Mouse (Mus musculus) gastrocnemius, adult 18-20 months (tissue): ENCODE data around the gene Bloc1s4. TPM values are rescaled to one million over a fixed set of nuclear protein-coding genes. Genes with fewer than 3 reads are reported as not detected.

Experiments
- DNase-seq: peaks from one replicate; pipeline ENCODE4 v3.0.0; 2021; ENCODE audit warnings: low spot score
- total RNA-seq, 2 experiments: library from RNA; stranded (reverse); gene quantifications; 2 replicates each; pipeline ENCODE4 v1.2.3; 2021

Bloc1s4 gene
- total RNA-seq, 2 experiments from 2014 or later: 9.4 to 10.1 TPM

DNA sequence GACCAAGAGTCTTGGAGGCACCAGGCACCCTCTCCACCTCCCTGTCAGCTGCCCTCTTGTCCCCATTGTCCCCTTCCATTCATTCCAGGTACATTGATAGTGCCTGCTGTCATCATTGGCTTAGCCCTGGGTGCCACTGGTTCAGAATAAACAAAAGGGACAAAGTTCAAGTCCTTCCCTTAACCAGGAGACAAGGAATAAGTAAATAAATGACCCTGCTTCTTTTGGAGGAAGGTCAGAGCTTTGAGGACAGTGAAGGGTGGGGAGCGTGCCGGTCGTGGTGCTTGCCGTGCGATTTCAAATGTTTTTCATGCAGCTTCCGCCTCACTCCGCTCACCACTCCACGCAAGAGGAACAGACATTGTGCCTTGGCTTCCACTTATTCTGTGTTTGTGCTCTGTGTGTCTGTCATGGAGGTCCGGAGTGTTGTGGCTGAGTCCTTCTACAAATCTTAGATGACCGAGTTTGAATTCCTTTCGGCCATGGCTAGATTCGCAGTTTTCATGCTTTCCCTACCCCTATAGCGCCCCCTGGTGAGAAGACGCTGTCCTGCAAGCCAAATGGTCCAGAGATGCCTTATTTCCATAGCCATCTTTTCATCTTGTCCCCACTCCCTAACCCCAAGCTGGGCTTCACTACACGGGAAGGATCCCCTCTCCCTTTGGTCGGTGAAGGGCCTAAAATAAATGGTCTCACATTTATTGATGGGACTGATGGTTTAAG lies 6.2 kb downstream of the Bloc1s4 start:
- peak; percentile 87 for DNase-seq

DNA sequence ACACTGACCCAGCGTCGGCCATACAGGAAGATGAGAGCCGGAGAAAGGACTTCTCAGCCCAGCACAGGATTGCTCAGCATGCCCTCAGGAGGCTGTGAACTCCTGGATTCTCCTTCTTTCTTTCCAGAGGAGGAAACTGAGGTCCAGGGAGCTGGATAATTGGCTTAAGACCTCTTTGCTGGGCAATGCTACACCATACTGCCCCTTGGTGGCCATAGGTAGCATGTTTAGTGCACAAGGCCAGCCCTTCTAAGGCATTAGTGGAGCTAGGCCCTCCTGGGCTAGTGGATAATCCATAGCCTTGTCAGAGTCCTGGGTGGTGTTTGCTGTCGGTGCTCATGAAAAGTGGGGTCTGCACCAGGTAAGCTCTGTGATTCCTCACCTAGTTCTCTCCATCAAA lies 8.6 kb downstream of the Bloc1s4 start:
- peak; percentile 59 for DNase-seq

DNA sequence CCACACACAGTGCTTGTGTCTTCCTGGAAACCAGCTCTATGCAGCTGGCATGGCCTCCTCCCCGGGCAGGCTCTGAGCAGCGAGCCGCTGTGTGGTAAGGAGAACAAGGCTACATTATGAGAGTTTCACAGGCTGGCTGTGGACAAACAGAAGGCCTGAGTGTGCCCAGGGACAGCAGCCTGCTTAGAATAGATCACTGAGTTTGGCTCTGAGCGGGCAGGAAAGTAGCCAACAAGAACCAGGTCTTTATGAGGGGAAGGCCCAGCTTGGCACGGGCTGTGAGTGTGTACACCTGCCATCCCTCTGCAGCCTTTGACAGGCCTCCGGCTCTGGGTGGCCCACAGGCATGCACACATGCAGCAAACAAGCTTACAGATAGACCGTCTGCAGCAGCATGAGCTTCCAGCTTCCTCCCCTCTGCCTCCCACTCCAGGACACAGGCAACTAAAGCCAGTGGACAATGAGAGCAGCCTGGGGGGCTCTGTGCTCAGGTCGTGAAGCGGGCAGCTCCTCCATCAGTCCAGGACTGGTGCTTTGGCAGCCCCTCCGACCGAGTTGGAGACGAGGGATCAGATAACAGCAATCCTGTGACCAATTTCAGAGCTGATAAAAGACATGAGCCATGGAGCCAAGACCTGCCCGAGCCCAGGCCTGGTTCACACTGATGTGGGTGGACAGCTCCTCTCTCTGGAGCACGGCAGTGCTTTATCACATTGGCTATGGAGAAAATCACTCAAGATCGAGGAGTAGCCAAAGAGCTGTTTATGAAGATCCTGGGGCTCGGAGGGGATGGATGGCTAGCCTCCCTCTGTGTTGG lies 9.4 kb downstream of the Bloc1s4 start:
- DNase-seq: peak; percentile 77

DNA sequence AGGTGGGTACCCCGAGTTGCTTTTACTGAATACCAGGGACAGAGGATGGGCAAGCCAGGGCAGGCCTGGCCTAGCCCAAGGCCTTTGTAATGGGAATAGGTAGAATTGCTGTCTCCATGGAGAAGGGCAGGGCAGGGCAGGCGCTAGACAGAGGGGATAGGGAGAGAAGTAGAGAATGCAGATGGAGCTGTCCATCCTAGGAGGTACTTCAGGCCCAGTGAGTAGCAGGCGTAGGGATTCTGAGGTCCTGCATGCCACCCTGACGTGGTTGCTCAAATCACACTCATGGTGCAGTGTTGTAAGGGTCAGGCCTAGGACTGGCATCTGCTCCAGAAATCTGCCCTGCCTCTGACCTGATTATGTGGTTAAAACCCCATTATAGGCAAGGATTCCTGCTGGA lies 10.7 kb downstream of the Bloc1s4 start:
- DNase-seq: no peak

DNA sequence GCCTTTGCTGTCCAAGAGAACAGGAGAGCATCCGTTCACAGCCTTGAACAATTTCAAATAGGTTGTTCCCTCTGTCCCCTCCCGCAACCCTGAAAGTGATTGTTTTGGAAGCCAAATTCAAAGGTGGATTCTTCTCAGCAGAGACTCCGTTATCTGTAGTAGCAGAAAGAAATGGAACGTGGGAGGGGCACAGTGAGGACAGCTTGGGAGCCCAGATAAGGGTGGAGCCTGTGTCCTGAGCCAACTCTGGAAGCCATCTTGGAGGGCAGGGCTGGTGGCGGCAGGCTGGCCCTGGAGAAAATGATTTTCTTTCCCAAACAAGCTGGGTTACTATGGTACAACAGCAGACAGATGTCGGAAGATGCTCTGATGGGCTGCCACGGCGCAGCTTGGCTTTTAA lies 12.4 kb downstream of the Bloc1s4 start:
- DNase-seq: no peak

DNA sequence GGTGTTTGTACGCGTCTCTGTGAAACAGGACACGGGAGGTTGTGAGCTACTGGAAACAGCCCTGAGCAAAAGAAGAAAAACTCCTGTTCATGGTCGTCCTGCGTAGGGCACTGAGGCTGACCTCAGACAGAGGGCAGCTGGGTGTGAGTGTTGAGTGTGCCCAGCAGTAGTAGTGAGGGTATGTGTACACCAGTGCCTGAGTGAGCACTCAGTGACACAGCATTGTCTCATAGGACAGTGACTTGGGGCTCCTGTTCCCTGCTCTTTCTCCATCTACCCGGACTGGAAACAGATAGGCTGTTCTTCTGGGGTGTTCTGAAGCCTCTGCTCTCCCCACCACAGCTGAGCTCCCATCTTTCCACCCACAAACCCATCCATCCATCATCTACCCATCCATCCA lies 13.3 kb downstream of the Bloc1s4 start:
- no peak for DNase-seq

DNA sequence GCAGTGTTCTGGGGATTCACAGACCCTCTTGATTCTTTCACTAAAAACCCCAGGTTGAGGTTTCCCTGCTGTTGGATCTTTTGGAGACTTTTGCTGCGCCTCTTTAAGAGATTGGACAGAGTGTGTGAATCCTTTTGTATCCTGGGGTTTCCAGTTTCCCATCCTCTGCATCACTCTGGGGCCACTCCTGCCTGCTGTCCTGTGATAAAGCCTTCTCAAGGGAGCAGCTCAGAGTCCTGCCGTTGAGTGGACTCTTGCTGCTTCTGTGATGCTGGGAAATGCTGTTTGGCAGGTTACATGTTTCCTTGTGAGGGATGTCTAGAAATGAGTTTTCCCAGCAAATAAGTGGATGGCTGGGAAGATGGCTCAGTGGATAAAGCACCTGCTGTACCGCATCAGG lies 15.0 kb downstream of the Bloc1s4 start:
- no peak for DNase-seq

DNA sequence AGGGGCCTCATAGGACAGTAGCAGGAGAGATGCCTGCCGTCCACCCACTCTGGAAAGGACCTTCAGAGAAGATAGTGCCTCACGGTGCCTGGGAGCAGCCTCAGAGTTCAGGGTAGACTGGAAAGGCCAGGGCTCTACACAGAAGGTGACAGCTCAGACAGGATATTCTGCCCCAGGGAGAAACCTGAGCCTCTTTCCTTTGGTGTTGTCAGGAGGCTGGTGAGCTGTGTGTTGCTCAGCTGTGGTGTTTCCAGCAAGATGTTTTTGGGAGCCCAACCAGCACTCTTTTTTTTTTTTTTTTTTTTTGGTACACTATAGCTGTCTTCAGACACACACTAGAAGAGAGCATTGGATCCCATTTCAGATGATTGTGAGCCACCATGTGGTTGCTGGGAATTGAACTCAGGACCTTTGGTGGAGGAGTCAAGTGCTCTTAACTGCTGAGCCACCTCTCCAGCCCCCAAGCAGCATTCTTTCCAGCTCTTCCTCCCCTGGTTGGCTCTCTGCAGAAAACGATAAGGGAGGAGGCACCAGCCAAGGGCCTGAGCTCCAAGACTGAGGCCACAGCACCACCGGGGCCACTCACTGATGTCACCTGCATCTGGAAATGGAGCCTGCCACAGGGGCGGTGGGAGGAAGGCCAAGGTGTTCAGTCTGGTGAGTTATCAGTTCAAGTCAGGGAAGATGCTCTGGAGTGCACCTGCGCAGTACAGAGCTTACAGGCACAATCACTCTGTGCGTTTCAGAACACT lies 16.4 kb downstream of the Bloc1s4 start:
- no peak for DNase-seq

DNA sequence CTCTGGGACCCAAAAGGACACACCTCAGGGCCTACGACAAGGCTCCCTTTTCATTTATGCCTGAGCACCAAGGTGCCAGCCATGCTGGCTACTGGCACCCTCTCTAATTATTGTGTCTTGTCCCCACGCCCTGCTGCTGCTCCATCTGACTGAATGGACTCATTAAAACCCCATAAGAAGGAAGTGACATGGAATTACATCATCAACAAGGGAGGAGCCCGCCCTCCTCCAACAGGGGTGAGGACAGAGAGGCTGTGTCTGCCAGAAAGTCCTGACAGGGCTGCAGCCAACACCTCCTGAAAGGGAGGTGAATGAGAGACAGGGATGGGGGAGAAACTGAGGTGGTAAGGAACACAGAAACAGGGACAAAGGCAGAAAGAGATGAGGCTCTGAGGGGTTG lies 17.8 kb downstream of the Bloc1s4 start:
- DNase-seq: no peak

DNA sequence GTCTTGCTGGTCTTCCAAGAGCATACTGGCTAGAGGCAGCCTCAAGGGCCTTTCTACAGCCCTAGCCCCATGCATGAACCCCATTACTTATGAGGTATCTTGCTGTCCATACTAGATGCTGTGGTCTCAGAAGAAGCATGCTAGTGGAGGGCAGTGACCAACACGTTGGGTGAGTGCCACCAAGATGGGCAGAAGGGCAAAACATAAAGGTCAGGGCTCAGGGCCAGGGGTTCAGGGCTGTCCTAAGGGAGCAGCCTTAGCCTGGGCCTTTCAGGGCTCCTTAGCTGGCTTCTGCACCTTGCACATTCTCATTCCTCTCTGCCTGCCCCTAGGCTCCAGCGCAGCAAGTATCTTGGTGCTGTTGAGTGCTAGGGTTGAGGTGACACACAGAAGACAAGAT lies 18.5 kb downstream of the Bloc1s4 start:
- DNase-seq: no peak

DNA sequence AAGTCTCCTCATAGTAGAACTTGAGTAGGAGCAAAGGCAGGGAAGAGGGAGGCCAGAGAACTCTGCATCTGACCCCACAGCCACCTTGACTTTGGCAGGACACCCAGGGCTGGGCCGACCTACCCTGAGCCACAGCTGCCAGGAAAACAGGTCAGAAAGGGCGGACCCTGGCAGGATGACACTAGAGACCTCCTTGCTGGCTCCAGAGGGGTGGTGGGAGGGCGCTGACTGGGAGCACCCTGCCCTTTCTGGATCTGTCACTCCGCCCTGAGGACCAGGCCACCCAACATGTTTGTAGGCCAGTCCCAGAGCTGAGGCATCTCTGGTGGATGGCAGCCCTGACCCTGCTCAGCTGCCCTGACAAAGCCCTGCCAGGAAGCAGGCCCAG lies 19.4 kb downstream of the Bloc1s4 start:
- peak; percentile 51 for DNase-seq

DNA sequence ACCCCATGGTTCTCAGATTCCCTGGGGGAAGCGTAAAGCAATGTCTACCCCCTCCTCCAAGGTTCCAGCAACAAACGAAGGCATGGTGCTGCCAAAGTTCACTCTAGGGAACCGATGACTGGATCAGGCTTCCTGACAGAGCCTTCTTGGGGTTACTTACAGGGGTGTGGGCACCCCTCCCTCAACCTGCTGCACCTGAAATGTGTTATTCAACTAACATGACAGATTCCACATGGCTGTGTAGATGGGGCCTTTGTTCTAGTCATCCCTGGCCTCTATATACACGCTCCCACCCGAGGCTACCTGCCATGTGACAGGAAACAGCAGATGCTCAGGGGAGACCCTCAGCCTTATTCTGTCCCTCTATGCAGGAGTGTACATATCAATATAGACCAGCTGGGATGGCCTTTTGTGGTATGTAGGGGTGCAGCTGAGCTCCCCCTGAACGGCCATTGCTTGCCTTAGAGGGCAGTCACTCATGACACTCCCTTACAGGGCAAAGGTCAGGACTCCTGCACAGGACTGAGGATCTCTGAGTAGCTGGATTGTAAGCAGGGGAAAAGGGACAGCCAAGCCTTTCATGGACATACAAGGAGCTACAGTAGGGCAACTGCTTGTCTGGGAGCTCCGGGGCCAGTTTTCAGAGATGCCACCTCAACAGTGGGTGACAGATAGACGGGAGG lies 19.9 kb downstream of the Bloc1s4 start:
- DNase-seq: no peak

DNA sequence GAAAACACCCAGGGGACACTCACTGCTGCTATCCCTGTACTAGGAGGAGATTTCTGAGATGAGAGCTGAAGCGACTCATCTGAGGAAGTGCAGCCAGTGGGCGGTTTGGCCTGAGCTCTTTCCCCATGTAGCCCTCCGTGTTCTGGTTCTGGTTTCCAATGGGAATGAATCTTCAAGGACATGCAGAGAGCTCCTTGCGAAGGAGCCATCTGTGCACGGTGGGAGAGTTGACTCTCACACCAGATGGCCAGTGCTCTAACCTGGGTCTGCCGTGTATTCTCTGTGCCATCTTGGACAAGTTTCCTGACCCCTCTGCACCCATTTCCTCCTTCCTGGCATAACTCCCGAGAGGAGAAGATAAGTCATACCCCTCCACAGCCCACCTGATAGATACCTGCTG lies 20.7 kb downstream of the Bloc1s4 start:
- no peak for DNase-seq

DNA sequence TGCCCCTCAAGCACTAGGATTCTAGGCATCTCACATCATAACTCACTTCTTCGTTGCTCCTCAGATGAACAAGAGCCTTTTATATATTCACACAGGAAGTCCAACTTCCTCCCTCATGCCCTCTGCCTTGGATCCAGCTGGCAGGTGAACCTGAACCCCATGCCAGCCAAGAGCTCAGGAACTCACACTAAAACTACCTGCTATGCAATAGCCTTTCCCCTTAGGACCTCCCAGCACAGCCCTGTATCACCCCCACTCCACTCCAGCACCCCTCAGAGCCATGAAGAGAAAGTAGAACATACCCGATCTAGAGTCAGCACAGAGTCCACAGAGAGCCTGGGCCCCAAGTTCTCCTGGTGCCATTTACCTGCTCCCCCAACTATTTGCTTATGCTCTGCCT lies 21.3 kb downstream of the Bloc1s4 start:
- no peak for DNase-seq

DNA sequence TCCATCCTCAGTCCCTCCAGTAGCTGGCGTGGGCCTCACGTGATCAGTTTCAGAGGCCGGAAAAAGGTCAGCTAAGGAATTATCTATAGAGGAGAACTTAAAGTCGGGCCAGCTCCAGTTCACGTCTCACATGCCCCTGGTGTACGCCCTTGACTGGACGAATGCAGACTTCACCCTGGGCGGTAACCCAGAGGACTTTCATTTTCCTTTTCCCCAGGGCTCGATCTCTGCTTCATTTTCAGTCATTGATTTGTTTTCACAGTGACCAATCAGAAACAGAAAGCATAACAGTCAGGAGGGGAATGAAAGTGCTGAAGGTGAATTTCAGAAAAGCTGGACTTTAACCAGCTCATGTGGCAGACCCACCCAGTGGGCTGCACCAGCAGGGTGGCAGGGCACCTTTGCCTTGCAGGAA lies 22.1 kb downstream of the Bloc1s4 start:
- DNase-seq: no peak

DNA sequence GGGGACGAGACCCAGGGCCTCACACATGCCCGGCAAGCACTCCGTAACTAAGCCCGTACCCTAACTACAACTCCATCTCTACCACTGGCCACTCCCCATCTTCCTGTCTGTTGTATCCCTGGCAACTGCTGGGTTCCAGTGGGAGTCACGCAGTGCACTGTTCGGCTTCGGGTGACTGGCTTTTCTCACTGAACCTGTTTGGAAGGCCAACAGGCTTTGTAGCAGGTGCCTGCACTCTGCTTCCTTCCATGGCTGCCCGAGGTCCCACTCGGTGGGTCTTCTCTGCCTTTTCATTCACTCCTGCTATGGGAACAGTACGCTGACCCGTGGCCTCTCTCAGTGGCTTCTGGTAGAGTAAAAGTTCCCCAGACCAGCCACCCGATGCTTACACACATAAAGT lies 22.6 kb downstream of the Bloc1s4 start:
- no peak for DNase-seq

DNA sequence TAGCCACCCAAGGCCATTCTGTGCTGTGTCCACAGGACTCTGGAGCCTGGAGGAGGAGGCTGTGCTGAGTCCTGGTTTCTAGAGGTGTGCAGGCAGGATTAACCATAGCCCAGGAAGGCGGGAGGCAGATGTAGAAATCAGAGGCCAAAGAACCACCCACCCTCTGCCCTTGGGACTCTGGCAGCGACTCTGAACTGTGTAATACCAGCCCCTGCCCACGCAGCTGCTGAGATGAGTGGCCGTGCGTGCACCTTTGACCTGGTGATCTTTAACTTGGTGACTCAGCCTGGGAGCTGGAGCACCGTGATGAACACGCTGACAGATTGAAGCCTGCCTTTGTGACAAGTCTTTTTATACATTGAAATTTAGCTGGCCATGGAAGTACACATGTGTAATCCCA lies 24.2 kb downstream of the Bloc1s4 start:
- no peak for DNase-seq

DNA sequence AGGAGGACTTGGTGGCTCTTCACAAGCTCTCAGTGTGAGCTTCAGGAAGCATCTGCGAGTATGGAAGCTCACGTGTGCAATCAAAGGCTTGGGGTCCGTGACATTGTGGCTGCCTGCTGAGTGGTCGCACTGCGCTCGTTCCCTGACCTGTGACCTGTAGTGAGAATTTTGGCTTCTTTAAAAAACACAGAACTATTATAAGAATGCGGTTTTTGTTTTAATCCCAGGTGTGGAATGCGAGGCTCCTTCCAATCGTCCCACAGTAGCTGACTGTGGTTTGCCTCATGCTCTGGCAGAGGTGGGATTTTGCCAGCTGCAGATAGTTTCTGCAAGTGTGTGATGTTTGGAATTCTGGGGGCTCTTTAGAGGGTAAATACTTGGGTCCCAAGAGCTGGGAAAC lies 25.1 kb downstream of the Bloc1s4 start:
- DNase-seq: no peak

DNA sequence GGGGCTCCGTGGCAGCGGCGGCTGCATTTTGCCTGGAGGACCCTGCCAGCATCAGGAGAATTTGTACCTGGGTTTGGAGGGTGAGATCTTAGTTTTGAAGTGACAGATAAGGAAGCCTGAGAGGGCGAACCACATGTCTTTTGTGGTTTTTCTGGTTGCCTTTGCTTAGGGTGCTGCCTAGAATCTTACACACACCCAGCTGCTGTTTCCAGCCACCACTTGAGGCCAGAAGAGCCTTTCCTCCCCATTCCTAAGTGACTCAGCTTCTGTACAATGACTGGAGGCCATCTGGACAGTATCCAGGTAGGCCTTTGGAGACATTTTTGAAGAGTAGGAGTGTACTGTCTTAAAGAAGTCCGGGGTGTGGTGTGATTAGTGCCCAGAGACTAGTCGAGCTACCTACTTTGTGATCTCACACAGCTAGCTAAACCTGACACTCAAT lies 26.0 kb downstream of the Bloc1s4 start:
- peak; percentile 60 for DNase-seq

DNA sequence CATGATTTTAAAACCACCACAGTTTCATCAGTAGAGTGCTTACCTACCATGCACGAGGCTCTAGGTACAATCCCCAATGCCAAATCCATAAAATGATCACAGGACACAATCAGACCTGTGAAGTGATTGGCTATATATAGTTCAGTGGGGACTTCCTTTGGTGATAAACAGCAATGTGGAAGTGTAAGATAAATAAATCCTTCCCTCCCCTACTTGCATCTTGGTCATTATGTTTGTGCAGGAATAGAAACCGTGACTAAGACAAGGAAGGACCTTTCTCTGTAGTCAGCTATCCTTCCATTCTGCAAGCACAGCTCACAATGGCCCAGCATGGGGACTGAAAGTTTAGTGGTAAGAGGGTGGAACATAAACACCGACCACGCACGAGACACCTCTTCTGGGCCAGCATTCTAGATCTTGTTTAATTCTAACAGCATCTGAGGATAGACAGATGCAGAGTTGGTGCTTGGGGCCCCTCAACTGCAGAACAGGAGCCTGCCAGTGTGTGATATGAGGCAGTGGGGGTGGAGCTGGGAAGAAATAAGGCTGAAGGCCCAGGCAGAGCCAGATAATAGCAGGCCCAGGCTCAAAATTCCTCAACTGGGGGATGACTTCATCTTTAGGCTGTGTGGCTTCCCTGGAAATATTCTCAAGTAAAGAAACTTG lies 27.6 kb downstream of the Bloc1s4 start:
- DNase-seq: no peak

DNA sequence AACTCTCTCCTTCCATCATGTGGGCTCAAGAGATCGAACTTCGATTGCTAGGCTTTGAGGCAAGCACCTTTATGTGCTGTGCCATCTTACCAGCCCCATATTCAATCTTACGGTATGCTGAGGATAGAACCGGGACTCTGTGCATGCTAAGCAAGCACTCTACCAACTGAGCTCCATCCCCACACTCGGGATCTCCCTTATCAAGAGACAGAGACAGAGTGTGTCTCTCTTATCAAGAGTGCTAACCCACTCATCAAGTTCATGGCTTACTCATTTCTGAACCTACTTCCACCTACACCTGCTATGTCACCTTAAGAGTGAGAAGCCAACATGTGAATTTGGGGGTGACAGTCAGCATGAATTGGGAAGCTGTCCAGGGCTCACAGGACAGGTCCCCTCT lies 28.2 kb downstream of the Bloc1s4 start:
- no peak for DNase-seq
